Mouse (Mus musculus) megakaryocyte progenitor cell, adult 5-6 weeks (primary cell): ENCODE measurements around the gene Cul5. TPM values are rescaled to one million over a fixed set of nuclear protein-coding genes. Genes with fewer than 3 reads are reported as not detected.

ENCODE experiments used
- ATAC-seq: replicated peaks from 2 replicates; pipeline ENCODE4 v1.8.0; 2016; ENCODE audit warnings: mild to moderate bottlenecking, moderate TSS enrichment, inconsistent platforms; ENCODE audit not compliant: poor library complexity
- total RNA-seq, 2 experiments: library from RNA; stranded (forward) in 1 of 2; stranded (reverse) in 1 of 2; fragments of 157-497, 149-512 nt in 1 of 2; fragments of 200-1000 nt in 1 of 2; gene quantifications; 2 replicates each; pipeline versions ENCODE4 v1.2.3 to v1.2.4; 2015 to 2017

The Cul5 gene
- total RNA-seq (2015) (26.4 and 28.2 TPM in 2 replicates), total RNA-seq (2017) (48.9 and 55.3 TPM in 2 replicates)

DNA sequence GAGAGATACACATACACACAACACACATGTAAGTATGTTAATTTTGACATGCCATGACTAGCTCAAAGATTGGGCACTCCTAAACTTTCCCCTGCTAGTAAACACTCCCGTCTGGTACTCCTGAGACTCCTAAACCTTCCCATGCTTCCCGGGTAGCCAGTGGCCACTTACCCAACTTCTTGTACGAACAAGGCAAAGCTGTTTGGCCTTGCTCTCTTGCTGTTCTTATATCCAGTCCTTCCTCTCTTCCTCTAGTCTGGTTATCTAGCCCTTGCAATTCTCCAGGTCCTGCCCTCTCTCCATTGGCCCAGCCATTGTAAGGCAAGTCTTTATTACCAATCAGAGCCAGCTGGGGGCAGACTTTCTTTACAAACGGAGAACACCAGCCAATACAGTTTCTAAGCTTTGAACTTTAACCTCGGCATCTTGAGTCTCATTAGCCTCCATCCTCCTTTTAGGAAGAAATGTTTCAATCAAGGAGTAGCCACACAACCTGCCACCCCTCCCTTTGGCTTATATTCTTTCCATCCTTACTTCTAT is at the start of gene Cul5:
TSS of gene Cul5 (minus strand) at position 335 of the 540 bp plus-strand sequence.
- ATAC-seq = peak; percentile 68

GRCm38 (mm10) chr9:53705992-53706696 is 36.3 kb upstream of the Cul5 start, which contains the start of gene Rab39:
Gene Rab39, minus strand, starts transcription at chr9:53706232.
- ATAC-seq = peak; percentile 94

DNA sequence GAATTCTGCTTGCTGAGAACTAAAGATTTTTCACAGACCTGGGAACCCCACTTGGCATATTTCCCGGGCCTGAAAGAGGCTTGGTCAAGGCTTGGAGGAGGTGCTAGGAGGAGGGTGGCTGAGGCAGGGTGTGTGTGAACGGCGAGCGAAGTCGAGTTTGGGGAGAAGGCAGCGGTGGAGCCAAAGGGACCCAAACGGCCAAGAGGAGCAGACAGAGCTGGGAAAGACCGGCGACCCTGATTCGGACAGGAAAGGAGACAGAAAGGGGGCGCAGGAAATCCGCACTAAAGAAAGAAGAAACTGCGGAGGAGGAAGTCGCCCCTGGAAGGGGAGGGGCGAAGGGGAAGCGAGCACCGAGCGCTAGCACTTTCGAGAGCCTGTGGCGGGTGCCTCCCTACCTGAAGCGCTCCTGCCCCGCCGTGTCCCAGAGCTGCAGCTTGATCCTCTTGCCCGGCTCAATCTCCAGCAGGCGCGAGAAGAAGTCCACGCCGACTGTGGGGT is 35.7 kb upstream of the Cul5 start:
- ATAC-seq = peak; percentile 36

- ATAC-seq = no peak
Measured at GRCm38 (mm10) chr9:53702991-53703390, 33.2 kb upstream of the Cul5 start.

DNA sequence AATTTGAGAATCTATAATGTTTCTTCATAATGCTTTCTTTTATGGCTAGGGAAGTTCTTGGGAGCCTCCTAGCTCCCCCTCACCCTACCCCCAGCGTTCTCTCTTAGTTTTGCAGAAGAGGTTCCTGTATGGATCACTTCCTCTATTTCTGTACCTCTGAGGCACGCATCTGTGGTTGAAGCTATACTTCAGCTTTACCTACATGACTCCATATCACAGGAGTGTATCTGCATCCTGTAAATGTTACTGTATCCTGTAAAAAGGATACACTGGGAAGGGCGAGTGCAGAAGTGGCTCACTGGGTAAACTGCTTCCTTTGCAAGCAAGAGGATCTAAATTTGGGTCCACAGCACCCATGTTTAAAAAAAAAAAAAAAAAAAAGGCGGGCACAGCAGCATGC is 30.7 kb upstream of the Cul5 start:
- ATAC-seq = peak; percentile 89

- ATAC-seq = no peak
Measured at GRCm38 (mm10) chr9:53695846-53696245, 26.0 kb upstream of the Cul5 start.

DNA sequence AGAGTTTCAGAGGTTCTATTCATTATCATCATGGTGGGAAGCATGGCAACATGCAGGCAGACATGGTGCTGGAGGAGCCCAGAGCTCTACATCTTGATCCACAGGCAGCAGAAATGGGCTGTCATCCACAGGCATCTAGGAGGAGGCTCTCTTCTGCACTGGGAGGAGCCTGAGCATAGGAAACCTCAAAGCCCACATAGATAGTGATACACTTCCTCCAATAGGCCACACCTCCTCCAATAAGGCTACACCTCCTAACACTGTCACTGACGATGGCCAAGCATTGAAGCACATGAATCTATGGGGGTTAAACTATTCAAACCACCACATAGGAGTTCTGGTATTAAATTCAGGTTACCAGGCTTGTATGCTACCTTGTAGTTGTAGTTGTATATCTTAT is 23.9 kb upstream of the Cul5 start:
- ATAC-seq = peak; percentile 100

DNA sequence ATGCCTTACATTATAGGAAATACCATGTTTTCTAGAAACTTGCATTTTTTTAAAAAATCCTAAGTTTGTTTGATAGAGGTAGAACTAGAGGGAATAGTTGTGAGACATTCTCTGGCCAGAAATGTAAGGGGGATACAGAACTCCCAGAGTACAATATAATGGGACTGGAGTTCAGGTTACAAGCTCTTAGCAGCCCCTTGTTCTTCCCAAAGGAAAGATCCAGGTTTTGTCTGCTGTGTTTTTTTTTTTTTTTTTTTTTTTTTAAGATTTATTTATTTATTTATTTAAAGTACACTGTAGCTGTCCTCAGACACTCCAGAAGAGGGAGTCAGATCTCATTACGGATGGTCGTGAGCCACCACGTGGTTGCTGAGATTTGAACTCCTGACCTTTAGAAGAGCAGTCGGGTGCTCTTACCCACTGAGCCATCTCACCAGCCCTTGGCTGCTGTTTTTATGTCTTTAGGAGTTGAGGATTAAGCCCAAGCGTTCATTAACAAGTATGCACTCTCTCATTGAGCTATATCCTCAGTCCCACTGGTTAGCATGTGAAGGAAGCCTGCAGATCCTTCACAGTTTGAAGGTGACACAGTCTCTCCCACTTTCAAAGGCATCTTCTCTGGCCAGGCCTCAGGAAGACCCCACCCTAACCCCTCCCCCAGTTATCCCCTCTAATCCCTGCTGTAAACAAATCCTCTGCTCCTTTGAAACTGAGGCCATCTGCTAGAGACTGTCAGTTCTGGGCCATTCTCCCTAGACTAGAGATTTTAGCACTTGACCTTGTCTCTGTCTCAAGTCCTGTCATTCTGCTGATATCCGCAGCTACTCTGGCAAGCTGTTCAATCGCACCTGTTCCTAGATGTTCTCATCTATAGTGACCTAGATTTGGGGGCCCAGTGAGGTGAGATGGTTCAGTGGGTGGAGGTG is 22.2 kb upstream of the Cul5 start:
- no peak for ATAC-seq

DNA sequence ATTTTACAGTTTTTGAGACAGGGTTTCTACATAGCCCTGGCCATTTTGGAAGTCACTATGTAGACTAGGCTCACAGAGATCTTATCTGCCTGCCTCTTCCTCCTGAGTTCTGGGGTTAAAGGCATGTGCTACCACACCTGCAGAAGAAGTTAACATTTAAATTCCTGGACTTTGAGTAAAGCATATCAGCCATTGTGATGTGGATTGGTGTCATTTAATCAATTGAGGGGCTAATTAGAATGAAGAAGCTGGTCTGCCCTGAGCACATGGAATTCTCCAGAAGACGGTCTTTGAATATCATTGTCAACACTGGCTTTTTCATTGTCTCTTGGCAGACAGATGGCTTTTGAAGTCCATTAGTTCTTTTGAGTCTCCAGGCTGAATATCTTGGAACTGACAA is 11.0 kb upstream of the Cul5 start:
- ATAC-seq = no peak

DNA sequence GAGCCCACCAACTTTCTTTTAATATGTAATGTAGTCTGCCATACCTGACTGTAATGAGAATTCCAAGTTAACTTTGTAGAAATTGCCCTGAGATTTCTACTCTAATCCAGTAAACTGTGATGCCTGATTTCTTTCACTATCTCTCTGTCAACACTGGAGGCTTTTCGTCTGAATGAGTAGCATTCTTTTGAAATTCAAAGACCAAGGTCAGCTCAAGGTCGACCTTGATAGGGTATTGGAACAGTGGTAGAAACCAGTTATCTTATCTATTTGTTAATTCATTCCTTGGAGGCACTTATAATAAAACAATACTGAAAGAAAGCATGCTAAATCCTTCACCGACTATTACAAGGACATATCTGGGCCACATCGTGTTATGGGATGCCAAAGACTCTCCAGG is 7.1 kb upstream of the Cul5 start:
- no peak for ATAC-seq

DNA sequence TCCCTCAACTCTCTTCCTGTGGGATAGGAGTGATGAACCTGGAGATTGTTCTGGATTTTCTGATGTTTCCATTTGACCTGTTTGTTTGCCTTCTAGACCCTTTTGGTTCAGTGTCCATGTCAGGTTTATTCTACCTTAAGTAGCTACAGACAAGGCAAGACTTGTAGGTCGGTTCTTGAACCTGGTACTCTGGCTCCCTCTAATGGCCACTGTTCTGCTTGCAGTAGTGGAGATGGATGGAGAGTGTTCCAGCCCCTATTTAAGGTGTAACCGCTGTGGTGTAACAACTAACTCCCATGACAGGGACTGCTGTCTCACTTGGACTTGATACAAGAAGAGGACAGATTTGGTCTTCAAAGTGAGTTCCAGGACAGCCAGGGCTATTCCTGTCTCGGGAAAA is 3.8 kb upstream of the Cul5 start:
- peak; percentile 98 for ATAC-seq

DNA sequence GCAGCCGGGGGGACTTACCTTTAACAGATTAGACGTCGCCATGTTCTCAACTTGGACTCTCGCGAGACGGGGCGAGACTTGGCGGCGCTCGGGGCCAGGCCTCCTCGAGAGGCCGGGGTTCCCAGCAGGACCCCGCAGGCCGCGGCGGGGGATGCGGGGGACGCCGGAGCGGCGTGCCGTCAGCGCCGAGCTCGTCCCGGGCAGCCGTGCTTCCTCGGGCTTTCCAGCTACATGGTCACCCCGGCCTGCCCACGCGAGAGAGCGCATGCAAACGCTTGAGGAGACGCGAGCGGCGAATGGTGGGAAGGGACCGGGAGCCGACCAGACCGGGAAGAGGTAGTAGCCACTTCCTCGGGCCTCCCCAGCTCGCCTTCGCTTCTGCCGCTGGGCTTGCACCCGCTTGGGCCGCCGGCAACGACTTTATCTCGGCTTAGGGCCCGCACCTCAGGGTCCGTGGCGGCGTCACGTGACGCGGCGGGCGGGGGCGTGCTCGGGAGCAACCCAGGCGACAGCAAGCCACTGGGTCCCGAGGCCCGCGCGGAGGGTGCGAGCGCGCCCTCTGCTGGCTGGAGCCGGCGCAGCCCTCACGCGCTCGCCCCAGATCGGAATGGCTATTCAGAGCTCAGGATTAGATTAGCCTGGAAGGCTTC is 2.7 kb downstream of the Cul5 start:
- peak; percentile 85 for ATAC-seq

DNA sequence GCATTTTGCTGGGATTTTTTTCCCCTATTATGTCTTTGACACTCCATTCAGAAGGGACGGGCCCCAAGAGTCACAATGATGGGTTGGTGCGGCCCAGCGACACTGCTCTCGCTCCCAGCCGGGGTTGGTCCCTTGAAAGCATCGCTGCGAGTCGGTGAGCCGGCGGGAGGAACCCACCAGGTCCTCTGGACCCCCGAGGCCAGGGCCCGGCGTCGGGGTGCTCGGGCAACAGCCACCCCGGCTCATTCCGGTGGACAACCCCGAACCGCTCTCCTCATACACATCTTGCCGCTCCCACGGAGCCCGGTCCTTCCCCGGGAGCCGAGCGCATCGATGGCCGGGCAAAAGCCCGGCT is 3.2 kb downstream of the Cul5 start:
- peak; percentile 5; the same call in 1 of the 2 replicates for ATAC-seq

GRCm38 (mm10) chr9:53665428-53665827 is 4.4 kb downstream of the Cul5 start:
- no peak for ATAC-seq

GRCm38 (mm10) chr9:53664819-53665218 is 5.0 kb downstream of the Cul5 start:
- ATAC-seq = no peak

- ATAC-seq = no peak
Measured at GRCm38 (mm10) chr9:53634796-53635195, 35.0 kb downstream of the Cul5 start.

DNA sequence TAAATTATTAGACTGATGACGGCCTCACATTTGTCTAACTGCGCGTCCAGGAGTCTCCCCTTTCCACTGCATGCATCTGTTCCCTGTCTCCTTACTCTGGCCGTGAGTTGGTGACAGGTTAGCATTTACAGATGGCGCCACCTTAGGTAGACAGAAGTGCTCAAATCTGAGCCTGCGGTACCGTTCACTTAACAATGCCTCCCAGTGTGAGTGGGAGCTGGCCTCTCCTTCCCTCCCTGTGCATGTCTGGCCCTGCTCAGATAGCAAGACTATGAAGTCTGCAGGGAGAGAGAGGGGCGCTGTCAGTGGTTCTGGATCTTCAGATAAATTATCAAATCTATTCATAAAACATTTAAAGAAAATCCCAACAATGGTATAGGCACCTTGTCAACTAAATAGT is 54.6 kb downstream of the Cul5 start:
- ATAC-seq = no peak

- ATAC-seq = no peak
Measured at GRCm38 (mm10) chr9:53614286-53614685, 55.5 kb downstream of the Cul5 start.

- ATAC-seq = peak; percentile 99
Measured at GRCm38 (mm10) chr9:53609968-53610781, 59.6 kb downstream of the Cul5 start, which contains the start of gene Acat1. Gene Acat1, minus strand, starts transcription at chr9:53610382.
